Mouse (Mus musculus) heart, embryonic 14.5 days (tissue): Measurements from ENCODE around the gene Litaf. TPM values are rescaled to one million over a fixed set of nuclear protein-coding genes. Genes with fewer than 3 reads are reported as not detected.

Source experiments
- ATAC-seq: fragments of 200-750 bp; cut with Nextera tagmentation; 2 replicates; pipeline ENCODE4 v1.8.0; 2017; ENCODE audit warnings: low read depth, moderate TSS enrichment; ENCODE audit not compliant: insufficient number of reproducible peaks, insufficient read depth, low FRiP score
- H3K27ac ChIP-seq, 2 experiments: fragments of 200-500 bp in 1 of 2; fragments of 300-500 bp in 1 of 2; sonication (generic) in 1 of 2; replicated peaks in 1 of 2; 2 replicates each; pipeline ENCODE4 v1.5.1; 2012 to 2014; ENCODE audit warnings: low read depth in 2 of 2, low read length in 2 of 2, control low read depth in 1 of 2, mild to moderate bottlenecking in 1 of 2, mixed read lengths in 1 of 2; ENCODE audit not compliant: control insufficient read depth in 1 of 2, insufficient read depth in 1 of 2
- H3K27me3 ChIP-seq: fragments of 300-500 bp; sonication (generic); 2 replicates; pipeline ENCODE4 v1.6.1; 2014; ENCODE audit warnings: mild to moderate bottlenecking, low read length, control low read depth; ENCODE audit not compliant: control insufficient read depth, insufficient read depth
- H3K36me3 ChIP-seq: fragments of 300-500 bp; sonication (generic); 2 replicates; pipeline ENCODE4 v1.6.1; 2014; ENCODE audit warnings: mild to moderate bottlenecking, control low read depth, low read length, mixed read lengths; ENCODE audit not compliant: control insufficient read depth, insufficient read depth
- H3K4me1 ChIP-seq, 2 experiments: fragments of 200-500 bp in 1 of 2; fragments of 300-500 bp in 1 of 2; sonication (generic) in 1 of 2; 2 replicates each; pipeline ENCODE4 v1.6.1; 2012 to 2014; ENCODE audit warnings: low read length in 2 of 2, control low read depth in 1 of 2, mixed read lengths in 1 of 2; ENCODE audit not compliant: control insufficient read depth in 2 of 2, insufficient read depth in 2 of 2
- H3K4me2 ChIP-seq: fragments of 300-500 bp; sonication (generic); 2 replicates; pipeline ENCODE4 v1.6.1; 2014; ENCODE audit warnings: mild to moderate bottlenecking, low read length
- H3K4me3 ChIP-seq, 2 experiments: fragments of 200-500 bp in 1 of 2; fragments of 300-500 bp in 1 of 2; sonication (generic) in 1 of 2; 2 replicates each; pipeline ENCODE4 v1.5.1; 2012 to 2014; ENCODE audit warnings: low read length in 2 of 2, mild to moderate bottlenecking in 2 of 2, control low read depth in 1 of 2, low read depth in 1 of 2, moderate library complexity in 1 of 2; ENCODE audit not compliant: control insufficient read depth in 1 of 2, insufficient read depth in 1 of 2
- H3K9ac ChIP-seq: fragments of 300-500 bp; sonication (generic); 2 replicates; pipeline ENCODE4 v1.6.1; 2014; ENCODE audit warnings: mild to moderate bottlenecking, low read length
- H3K9me3 ChIP-seq: fragments of 300-500 bp; sonication (generic); 2 replicates; pipeline ENCODE4 v1.6.1; 2016; ENCODE audit warnings: low read length, control low read depth; ENCODE audit not compliant: control insufficient read depth
- WGBS: fragments of 180-500 bp; shearing (Covaris S2); extraction: QIAGEN DNeasy Blood & Tissue Kit; methylation state at CpG from one replicate; pipeline ENCODE4 v1.1.7; 2014; 5-methylcytosine and 5-hydroxymethylcytosine counted together
- polyA plus RNA-seq: library from polyadenylated mRNA; unstranded; fragments of >200 nt; fragmentation: Nextera tagmentation; extraction: Ambion mirVana; gene quantifications from 2 replicates; pipeline ENCODE4 v1.2.1, GENCODE M21; 2014

The Litaf gene
- polyA plus RNA-seq, 1 experiment from 2014 or later, result 71.8 TPM

- Histone ChIP-seq H3K4me2 (no peak overlapping the region), H3K4me3 (no peak overlapping the region), H3K9ac (no peak overlapping the region), H3K36me3 (no peaks in the 10 kb centered on the region), H3K27me3 (no peaks in the 10 kb centered on the region), H3K4me1 (peaks cover 0 to 7% of the 10 kb centered on the region in 2 experiments; a peak in 2 of 4 replicates), H3K9me3 (peaks cover 2% of the 10 kb centered on the region; the same call in 1 of the 2 replicates), H3K27ac (no peak overlapping the region)
- ATAC-seq, result no peak
- WGBS, result 75% methylated on average over 9 of the region's 9 CpGs
These were observed 67.7 kb downstream of the Litaf start for GRCm38 (mm10) chr16:10998224-10998623.

GRCm38 (mm10) chr16:10996576-10996975 is 69.4 kb downstream of the Litaf start:
- H3K36me3 ChIP-seq, result no peaks in the 10 kb centered on the region
- H3K9ac ChIP-seq, result no peak overlapping the region
- no peaks in the 10 kb centered on the region for H3K27me3 ChIP-seq
- no peak for ATAC-seq
- no peak overlapping the region for H3K4me3 ChIP-seq
- H3K4me2 ChIP-seq, result no peak overlapping the region
- H3K27ac ChIP-seq, result no peak overlapping the region
- peaks cover 2% of the 10 kb centered on the region; the same call in 1 of the 2 replicates for H3K9me3 ChIP-seq
- H3K4me1 ChIP-seq, result peaks cover 2 to 7% of the 10 kb centered on the region in 2 experiments; a peak in 2 of 4 replicates
- WGBS, result 82% methylated on average over 4 of the region's 4 CpGs

GRCm38 (mm10) chr16:10993032-10993744 is 72.8 kb downstream of the Litaf start:
- peak overlapping the region; percentile 85 to 86 for H3K27ac ChIP-seq
- 11% methylated on average over 35 of the region's 35 CpGs for WGBS

GRCm38 (mm10) chr16:10992090-10993031 is 73.6 kb downstream of the Litaf start:
- WGBS, result under 1% methylated on average over 52 of the region's 52 CpGs
- no peaks in the 10 kb centered on the region for H3K27me3 ChIP-seq

More at GRCm38 (mm10) chr16:10993032-10993744, 72.8 kb downstream of the Litaf start:
- Histone ChIP-seq H3K9me3 (no peaks in the 10 kb centered on the region), H3K4me1 (peaks cover 2 to 15% of the 10 kb centered on the region in 2 experiments; a peak in 3 of 4 replicates), H3K36me3 (peaks cover 6% of the 10 kb centered on the region; the same call in 1 of the 2 replicates), H3K9ac (peak overlapping the region; percentile 90), H3K27me3 (no peaks in the 10 kb centered on the region), H3K4me3 (peak overlapping the region; percentile 75 to 78), H3K4me2 (peak overlapping the region; percentile 82)
- peak; percentile 97 for ATAC-seq

GRCm38 (mm10) chr16:10991737-10992089 is 74.2 kb downstream of the Litaf start:
- H3K4me1 ChIP-seq, result peaks cover 2 to 21% of the 10 kb centered on the region in 2 experiments; a peak in 3 of 4 replicates
- no peak for ATAC-seq
- H3K36me3 ChIP-seq, result peaks cover 6% of the 10 kb centered on the region; the same call in 1 of the 2 replicates
- peak overlapping the region; percentile 4 to 85; a peak in 2 of 4 replicates for H3K27ac ChIP-seq
- peak overlapping the region; percentile 90 for H3K9ac ChIP-seq
- WGBS, result 48% methylated on average over 5 of the region's 5 CpGs
- H3K27me3 ChIP-seq, result no peaks in the 10 kb centered on the region
- H3K9me3 ChIP-seq, result no peaks in the 10 kb centered on the region
- H3K4me2 ChIP-seq, result peak overlapping the region; percentile 82
- peak overlapping the region; percentile 75 to 78 for H3K4me3 ChIP-seq

More at GRCm38 (mm10) chr16:10992090-10993031, 73.6 kb downstream of the Litaf start:
- H3K9me3 ChIP-seq, result no peaks in the 10 kb centered on the region
- H3K4me2 ChIP-seq, result peak overlapping the region; percentile 82
- peak overlapping the region; percentile 85 to 86 for H3K27ac ChIP-seq
- peak overlapping the region; percentile 75 to 78 for H3K4me3 ChIP-seq
- peaks cover 2 to 21% of the 10 kb centered on the region in 2 experiments; a peak in 3 of 4 replicates for H3K4me1 ChIP-seq
- ATAC-seq, result peak; percentile 27
- peaks cover 6% of the 10 kb centered on the region; the same call in 1 of the 2 replicates for H3K36me3 ChIP-seq
- peak overlapping the region; percentile 90 for H3K9ac ChIP-seq

GRCm38 (mm10) chr16:10990763-10991162 is 75.2 kb downstream of the Litaf start:
- peaks cover 6% of the 10 kb centered on the region; the same call in 1 of the 2 replicates for H3K36me3 ChIP-seq
- no peak for ATAC-seq
- H3K9ac ChIP-seq, result no peak overlapping the region
- H3K9me3 ChIP-seq, result no peaks in the 10 kb centered on the region
- peak overlapping the region; percentile 82 for H3K4me2 ChIP-seq
- no peaks in the 10 kb centered on the region for H3K27me3 ChIP-seq
- no peak overlapping the region; a peak in 1 of 4 replicates for H3K4me3 ChIP-seq
- peaks cover 2 to 21% of the 10 kb centered on the region in 2 experiments; a peak in 3 of 4 replicates for H3K4me1 ChIP-seq
- H3K27ac ChIP-seq, result peak overlapping the region in 1 of 2 experiments; percentile 33; a peak in 1 of 4 replicates
- 55% methylated on average over 4 of the region's 4 CpGs for WGBS

- Histone ChIP-seq H3K4me2 (no peak overlapping the region), H3K27me3 (no peaks in the 10 kb centered on the region), H3K9ac (no peak overlapping the region), H3K4me3 (no peak overlapping the region), H3K27ac (no peak overlapping the region), H3K9me3 (no peaks in the 10 kb centered on the region), H3K36me3 (peaks cover 6% of the 10 kb centered on the region; the same call in 1 of the 2 replicates), H3K4me1 (peaks cover 2 to 26% of the 10 kb centered on the region in 2 experiments; a peak in 3 of 4 replicates)
- WGBS, result 87% methylated on average over 4 of the region's 4 CpGs
- ATAC-seq, result no peak
These were observed 76.1 kb downstream of the Litaf start for GRCm38 (mm10) chr16:10989896-10990295.
